In the genomic region with DNA sequence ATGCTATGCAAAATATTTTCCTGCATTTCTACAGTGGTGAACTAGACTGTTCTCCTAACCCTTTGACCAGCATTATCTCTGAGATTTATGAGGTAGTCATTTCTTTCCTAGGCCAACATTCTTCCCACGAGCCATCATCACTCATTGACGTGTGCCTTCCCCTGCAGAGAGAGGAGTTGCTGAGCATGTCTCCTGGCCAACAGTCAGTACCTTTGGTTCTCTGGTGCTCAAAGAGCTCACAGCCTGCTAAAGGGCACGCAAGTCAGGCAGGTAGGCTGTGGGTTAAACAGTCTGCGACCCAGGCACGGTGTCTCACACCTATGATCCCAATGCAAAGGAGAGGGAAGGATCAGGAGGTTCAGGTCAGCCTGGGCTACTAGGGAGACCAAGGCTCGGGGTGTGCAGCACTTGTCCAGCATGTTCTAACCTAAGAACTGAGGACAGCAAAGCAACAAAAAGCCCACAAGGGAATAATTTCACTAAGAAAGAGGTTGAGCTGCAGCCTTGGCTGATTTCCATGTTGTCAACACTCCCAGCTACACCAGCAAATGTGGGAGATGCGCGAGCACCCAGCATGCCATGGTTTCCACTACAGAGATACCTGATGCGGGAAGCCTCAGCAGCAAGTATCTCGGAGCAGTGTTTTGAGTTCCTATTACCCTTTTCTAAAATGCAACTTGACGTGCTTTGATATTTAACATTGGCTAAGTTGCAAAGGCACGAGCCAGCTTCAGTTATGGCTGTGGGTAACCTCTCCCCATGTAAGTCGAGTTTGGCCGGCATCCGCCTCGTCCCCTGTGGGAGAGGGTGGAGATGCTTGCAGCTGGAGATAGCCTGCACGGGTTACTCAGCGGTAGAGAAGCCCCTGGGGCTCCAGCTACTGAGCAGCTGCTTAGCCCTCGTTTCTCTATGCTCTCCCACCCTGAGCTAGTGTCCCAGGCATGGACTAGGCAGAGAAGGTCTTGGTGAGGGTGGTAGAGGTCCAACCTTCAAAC, we compare ENCODE assay signal across 14 mouse cellular contexts.
DNase-seq lines count a peak whose midpoint lies in the region; ATAC-seq and TF ChIP-seq lines count a peak whose summit lies in the region.
"Had no signal": no experiment of that assay in that cellular context is flagged by ENCODE, and none has a peak within 500 bp of the region (broad histone marks: within the 10 kb centered on the region; RNA-seq: fewer than 3 reads in every experiment).

No protein-coding gene starts in this region.

- DNase-seq in heart, adult 18-20 months, result peak; percentile 63 to 73
- DNase-seq in urinary bladder, postnatal 4 days (ENCODE audit: low spot score in 2 of 2), result peak; percentile 19 to 45
- DNase-seq in urinary bladder, postnatal 10 days (ENCODE audit: low spot score), result no peak
- DNase-seq in heart, postnatal 10 days, result peak; percentile 64 to 68
- no peak for DNase-seq in left cerebral cortex, adult 2 months (ENCODE audit: extremely low spot score in 1 of 2, low spot score in 2 of 2)
- no peak for DNase-seq in spleen, postnatal 14 days (ENCODE audit: low spot score in 2 of 2)
- DNase-seq: cerebellum, postnatal 25 days; forebrain, postnatal 0 days had no signal

- no peak overlapping the region for H3K4me2 ChIP-seq in heart, embryonic 12.5 days
- H3K4me2 ChIP-seq: embryonic facial prominence, embryonic 15.5 days; heart, embryonic 15.5 days; midbrain, embryonic 12.5 days had no signal

- H3K27me3 ChIP-seq in heart, embryonic 12.5 days (replicated peaks), result no peaks in the 10 kb centered on the region
- H3K27me3 ChIP-seq: embryonic facial prominence, embryonic 15.5 days; heart, embryonic 15.5 days; midbrain, embryonic 12.5 days had no signal

- no peak overlapping the region for H3K27ac ChIP-seq in heart, embryonic 12.5 days (ENCODE audit: poor library complexity, severe bottlenecking)
- no peak overlapping the region for H3K27ac ChIP-seq in left cerebral cortex, adult 2 months
- H3K27ac ChIP-seq: embryonic facial prominence, embryonic 15.5 days; heart, embryonic 15.5 days; midbrain, embryonic 12.5 days had no signal

- H3K9me3 ChIP-seq in heart, embryonic 12.5 days (replicated peaks), result no peaks in the 10 kb centered on the region
- H3K9me3 ChIP-seq: embryonic facial prominence, embryonic 15.5 days; heart, embryonic 15.5 days; midbrain, embryonic 12.5 days had no signal

- H3K4me3 ChIP-seq in heart, embryonic 12.5 days, result no peak overlapping the region
- no peak overlapping the region for H3K4me3 ChIP-seq in left cerebral cortex, adult 2 months
- H3K4me3 ChIP-seq: embryonic facial prominence, embryonic 15.5 days; heart, embryonic 15.5 days; midbrain, embryonic 12.5 days had no signal

- no peak for TF ChIP-seq CTCF in left cerebral cortex, adult 2 months (IDR thresholded peaks at IDR 0.05)

- H3K36me3 ChIP-seq in heart, embryonic 12.5 days, result no peaks in the 10 kb centered on the region
- H3K36me3 ChIP-seq: embryonic facial prominence, embryonic 15.5 days; G1E; heart, embryonic 15.5 days; midbrain, embryonic 12.5 days had no signal

- no peak for ATAC-seq in heart, embryonic 12.5 days (ENCODE audit: insufficient number of reproducible peaks, low FRiP score)
- ATAC-seq: activated CD4-positive, CD25-positive, alpha-beta regulatory T cell, adult 4 months; forebrain, postnatal 0 days had no signal

- intact Hi-C loops in heart, postnatal 10 days (cut with DNase I), result no loop called here
- intact Hi-C loops in left cerebral cortex, adult 2 months (cut with DNase I), result no loop called here

- no peak overlapping the region for H3K9ac ChIP-seq in heart, embryonic 12.5 days
- H3K9ac ChIP-seq: embryonic facial prominence, embryonic 15.5 days; forebrain, postnatal 0 days; heart, embryonic 15.5 days; midbrain, embryonic 12.5 days had no signal

- H3K4me1 ChIP-seq in heart, embryonic 12.5 days (replicated peaks), result peaks cover 13% of the 10 kb centered on the region; the same call in 1 of the 2 replicates
- H3K4me1 ChIP-seq: embryonic facial prominence, embryonic 15.5 days; midbrain, embryonic 12.5 days had no signal

- WGBS in heart, embryonic 12.5 days, result 73% methylated on average over 19 of the region's 19 CpGs

Comparison
In these comparisons a context has a peak if more than half of its experiments do, and no peak if none do; other contexts are left out.
1. DNase-seq: peak in heart, adult 18-20 months (2 of 2), urinary bladder, postnatal 4 days (2 of 2) and heart, postnatal 10 days (2 of 2); none in urinary bladder, postnatal 10 days (single experiment), left cerebral cortex, adult 2 months (0 of 2) and spleen, postnatal 14 days (0 of 2).